Mouse (Mus musculus) E14TG2a.4 (cell line): ENCODE results near the gene Rfc4.
A peak's percentile ranks its signal among the peaks of the same experiment; 100 is the strongest.
"Not testable (repeated sequence)": the region's sequence is repeated elsewhere in the genome, so short reads cannot be mapped to it uniquely, and the experiment has no call there.

Experiments used
- H3K27me3 ChIP-seq: 2 replicates; pipeline ENCODE4 v1.6.1; 2014; ENCODE audit warnings: low read length, control low read depth; ENCODE audit not compliant: insufficient read depth
- H3K36me3 ChIP-seq: 2 replicates; pipeline ENCODE4 v1.6.1; 2014; ENCODE audit warnings: low read length, control low read depth; ENCODE audit not compliant: insufficient read depth
- H3K4me1 ChIP-seq: replicated peaks from 2 replicates; pipeline ENCODE4 v1.6.1; 2014; ENCODE audit warnings: low read depth, low read length, control low read depth
- H3K4me3 ChIP-seq: replicated peaks from 2 replicates; pipeline ENCODE4 v1.5.1; 2014; ENCODE audit warnings: mild to moderate bottlenecking, low read length
- H3K9me3 ChIP-seq: 2 replicates; pipeline ENCODE4 v1.6.1; 2014; ENCODE audit warnings: low read length, control low read depth
- CTCF ChIP-seq: conservative IDR thresholded peaks from 2 replicates; pipeline ENCODE4 v1.5.1; 2014; ENCODE audit warnings: low read length
- NANOG ChIP-seq: IDR thresholded peaks from 2 replicates; pipeline ENCODE4 v1.6.1; 2014; ENCODE audit warnings: borderline replicate concordance, low read length, mixed read lengths
- POU5F1 ChIP-seq: IDR thresholded peaks from 2 replicates; pipeline ENCODE4 v1.6.1; 2014; ENCODE audit warnings: low read length, borderline replicate concordance

Gene Rfc4

GRCm38 (mm10) chr16:23093321-23093953 lies 34.1 kb downstream of the Rfc4 start:
- Histone ChIP-seq H3K4me1 (peaks cover 85% of the 10 kb centered on the region), H3K27me3 (no peaks in the 10 kb centered on the region), H3K36me3 (no peaks in the 10 kb centered on the region), H3K4me3 (no peak overlapping the region), H3K9me3 (peaks cover 17% of the 10 kb centered on the region; the same call in 1 of the 2 replicates)
- TF ChIP-seq CTCF: no peak
- no peak for TF ChIP-seq POU5F1
- no peak for TF ChIP-seq NANOG

- H3K27me3 ChIP-seq, H3K36me3 ChIP-seq, H3K4me3 ChIP-seq: not testable (repeated sequence)
- peaks cover 12% of the 10 kb centered on the region; the same call in 1 of the 2 replicates for H3K9me3 ChIP-seq
- peaks cover 72% of the 10 kb centered on the region for H3K4me1 ChIP-seq
These were observed 36.2 kb downstream of the Rfc4 start for GRCm38 (mm10) chr16:23091345-23091744.

- H3K27me3 ChIP-seq, H3K4me3 ChIP-seq, H3K9me3 ChIP-seq, H3K36me3 ChIP-seq: not testable (repeated sequence)
- TF ChIP-seq CTCF: peak; percentile 37
- peaks cover 48% of the 10 kb centered on the region for H3K4me1 ChIP-seq
These were observed 39.0 kb downstream of the Rfc4 start for GRCm38 (mm10) chr16:23088491-23088890.

- H3K4me1 ChIP-seq: peaks cover 41% of the 10 kb centered on the region
- peak; percentile 41 for TF ChIP-seq CTCF
- H3K36me3 ChIP-seq, H3K27me3 ChIP-seq, H3K4me3 ChIP-seq, H3K9me3 ChIP-seq: not testable (repeated sequence)
These were observed 39.8 kb downstream of the Rfc4 start for GRCm38 (mm10) chr16:23087712-23088111.

- H3K4me1 ChIP-seq: peaks cover 36% of the 10 kb centered on the region
- H3K27me3 ChIP-seq, H3K36me3 ChIP-seq, H3K4me3 ChIP-seq, H3K9me3 ChIP-seq: not testable (repeated sequence)
These were observed 40.4 kb downstream of the Rfc4 start for GRCm38 (mm10) chr16:23087159-23087558.

- peaks cover 20% of the 10 kb centered on the region for H3K4me1 ChIP-seq
- not testable (repeated sequence) for H3K4me3 ChIP-seq, H3K9me3 ChIP-seq, H3K36me3 ChIP-seq, H3K27me3 ChIP-seq
These were observed 50.0 kb downstream of the Rfc4 start for GRCm38 (mm10) chr16:23077516-23077915.
